Mouse (Mus musculus): ENCODE results near the gene Rabl6. TPM values are rescaled to one million over a fixed set of nuclear protein-coding genes. Genes with fewer than 3 reads are reported as not detected.
A peak's percentile ranks its signal among the peaks of the same experiment; 100 is the strongest.

Gene Rabl6
- total RNA-seq (2012; rRNA removed) (52.0 and 55.7 TPM in 2 replicates), total RNA-seq (2014; rRNA removed) (32.2 and 34.6 TPM in 2 replicates), polyA plus RNA-seq (2012; ENCODE audit: insufficient read length, low read depth) (62.0 and 72.9 TPM in 2 replicates)

DNA sequence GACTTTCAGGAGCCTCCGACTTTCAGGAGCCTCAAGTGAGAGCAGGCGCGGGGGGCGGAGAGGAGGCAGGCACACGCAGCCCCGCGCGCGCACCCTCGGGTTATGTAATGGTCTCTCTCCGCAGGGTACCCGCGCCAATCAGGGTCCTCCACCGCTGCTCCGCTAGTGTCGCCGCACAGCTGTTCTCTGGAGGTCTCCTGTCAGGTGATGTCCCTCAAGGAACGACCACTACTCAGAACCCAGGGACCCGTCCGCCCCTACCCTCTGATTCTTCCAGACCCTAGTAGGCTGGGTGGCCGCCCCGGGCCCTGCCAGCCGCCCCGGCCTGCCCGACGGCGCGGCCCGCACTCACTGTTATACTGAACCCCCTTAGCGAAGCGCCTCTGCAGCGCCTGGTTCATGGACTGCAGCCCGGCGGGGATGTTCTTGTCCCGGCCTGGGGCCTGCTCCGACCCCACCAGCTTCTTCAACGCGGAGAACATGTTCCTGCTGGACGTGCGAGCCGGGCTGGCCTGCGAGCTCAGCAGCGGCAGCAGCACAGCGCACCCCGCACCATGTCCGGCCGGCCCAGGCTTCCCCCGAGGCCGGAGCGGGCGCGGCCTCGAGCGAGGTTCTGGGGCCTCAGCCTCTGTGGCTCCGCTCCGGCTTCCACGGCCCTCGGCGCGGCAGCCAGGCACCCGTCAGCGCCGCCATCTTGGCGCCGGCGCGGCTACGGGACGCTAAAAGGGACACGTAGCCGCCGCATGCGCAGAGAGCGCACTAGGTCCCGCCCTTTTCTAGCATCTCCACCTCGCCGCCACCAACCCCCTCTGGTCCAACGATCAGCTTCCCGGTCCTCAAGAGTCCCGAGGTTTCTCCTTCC, at the start of gene Rabl6:
Gene Rabl6, minus strand, starts transcription at position 761 of the 862 bp plus-strand sequence.
- in situ Hi-C loops (cut with MboI; ENCODE audit: low pct_ligation_motif_present, low pct_unique_long_range_greater_than_20kb, low sequenced_read_pairs): no loop called here
- H3K79me2 ChIP-seq (replicated peaks; ENCODE audit: control insufficient read depth, extremely low read depth, insufficient read depth, poor library complexity, severe bottlenecking): peaks cover 17% of the 10 kb centered on the region
- DNase-seq (ENCODE audit: extremely low read depth): peak; percentile 86
- peaks cover 5 to 21% of the 10 kb centered on the region in 2 experiments for H3K4me1 ChIP-seq (ENCODE audit: control insufficient read depth in 1 of 2, insufficient read depth in 2 of 2)
- no peaks in the 10 kb centered on the region for H3K27me3 ChIP-seq (replicated peaks)
- dilution Hi-C loops (cut with MboI; ENCODE audit: extremely low pct_ligation_motif_present, extremely low pct_unique_long_range_greater_than_20kb, low sequenced_read_pairs): no loop called here
- peak within 1 kb of the TSS; percentile 77 to 99 (median 83) for H3K4me3 ChIP-seq (replicated peaks in 1 of 3; ENCODE audit: low read depth in 2 of 3, low read length in 2 of 3, poor library complexity in 1 of 3)
- H3K9ac ChIP-seq (ENCODE audit: insufficient read depth, low read depth): peak within 1 kb of the TSS; percentile 65
- H3K4me2 ChIP-seq (ENCODE audit: insufficient read depth, low read depth, poor library complexity, severe bottlenecking): peak within 1 kb of the TSS; percentile 86
- H3K9me3 ChIP-seq (replicated peaks; ENCODE audit: low read length): no peaks in the 10 kb centered on the region
- H3K36me3 ChIP-seq (replicated peaks in 1 of 2; ENCODE audit: control insufficient read depth in 1 of 2, insufficient read depth in 1 of 2, low read length in 1 of 2): peaks cover under 1 to 24% of the 10 kb centered on the region in 2 experiments
- no peak within 1 kb of the TSS; the same call in 1 of the 2 replicates for H3K27ac ChIP-seq (ENCODE audit: insufficient read depth, low read depth)
- TF ChIP-seq ETS1 (conservative IDR thresholded peaks at IDR 0.05; ENCODE audit: low read depth, low read length): no peak
- TF ChIP-seq BHLHE40 (IDR thresholded peaks at IDR 0.05; ENCODE audit: low read depth, low read length): 0 out of 2 replicates have a peak, but pooled peaks have one; percentile 12
- no peak for TF ChIP-seq USF1 (IDR thresholded peaks at IDR 0.05; ENCODE audit: low read depth, low read length)
- TF ChIP-seq EP300 (IDR thresholded peaks at IDR 0.05; ENCODE audit: low read length): no peak
- peak; percentile 88 for TF ChIP-seq HCFC1 (IDR thresholded peaks at IDR 0.05; ENCODE audit: low read depth, low read length)
- no peak for TF ChIP-seq USF2 (conservative IDR thresholded peaks at IDR 0.05; ENCODE audit: low read depth, low read length)
- peak; percentile 15; the same call in 1 of the 2 replicates for TF ChIP-seq GABPA (IDR thresholded peaks at IDR 0.05; ENCODE audit: insufficient replicate concordance, low read depth, low read length)
- TF ChIP-seq MYC (IDR thresholded peaks at IDR 0.05; ENCODE audit: low read depth, low read length): no peak
- peak; percentile 85 for TF ChIP-seq KAT2A (IDR thresholded peaks at IDR 0.05; ENCODE audit: insufficient replicate concordance, low read length)
- no peak for TF ChIP-seq ZC3H11A (IDR thresholded peaks at IDR 0.05; ENCODE audit: low read depth, low read length)
- TF ChIP-seq SIN3A (IDR thresholded peaks at IDR 0.05; ENCODE audit: low read length): peak; percentile 74
- peak; percentile 76 for TF ChIP-seq IRF4 (IDR thresholded peaks at IDR 0.05; ENCODE audit: low read depth, low read length)
- peak; percentile 95 for TF ChIP-seq NELFE (IDR thresholded peaks at IDR 0.05; ENCODE audit: low read depth, low read length)
- no peak for TF ChIP-seq ZKSCAN1 (IDR thresholded peaks at IDR 0.05; ENCODE audit: borderline replicate concordance, low read depth, low read length)
- TF ChIP-seq MAZ (IDR thresholded peaks at IDR 0.05; ENCODE audit: low read depth, low read length): no peak; the same call in 1 of the 2 replicates
- TF ChIP-seq CHD2 (IDR thresholded peaks at IDR 0.05; ENCODE audit: low read length): peak; percentile 53; the same call in 1 of the 2 replicates
- peak; percentile 36; the same call in 1 of the 2 replicates for TF ChIP-seq UBTF (IDR thresholded peaks at IDR 0.05; ENCODE audit: low read depth, low read length)
- TF ChIP-seq MEF2A (IDR thresholded peaks at IDR 0.05; ENCODE audit: borderline replicate concordance, low read depth, low read length): peak; percentile 78
- TF ChIP-seq NRF1 (IDR thresholded peaks at IDR 0.05; ENCODE audit: low read depth, low read length): peak; percentile 95
- peak; percentile 72; the same call in 1 of the 2 replicates for TF ChIP-seq POLR2AphosphoS2 (IDR thresholded peaks at IDR 0.05; ENCODE audit: low read depth, low read length)
- peak; percentile 91 for TF ChIP-seq POLR2A (IDR thresholded peaks at IDR 0.05; ENCODE audit: low read depth, low read length)
- TF ChIP-seq RCOR1 (conservative IDR thresholded peaks at IDR 0.05; ENCODE audit: low read depth, low read length): peak; percentile 39; the same call in 1 of the 2 replicates
- no peak for TF ChIP-seq ZNF384 (IDR thresholded peaks at IDR 0.05; ENCODE audit: low read depth, low read length)
- peak; percentile 89 for TF ChIP-seq ZMIZ1 (IDR thresholded peaks at IDR 0.05; ENCODE audit: low read depth, low read length)
- no peak for TF ChIP-seq RAD21 (IDR thresholded peaks at IDR 0.05; ENCODE audit: low read depth, low read length)
- no peak; the same call in 1 of the 2 replicates for TF ChIP-seq CHD1 (IDR thresholded peaks at IDR 0.05; ENCODE audit: low read depth, low read length)
- TF ChIP-seq SMC3 (IDR thresholded peaks at IDR 0.05; ENCODE audit: low read depth, low read length): no peak
- TF ChIP-seq TCF12 (IDR thresholded peaks at IDR 0.05; ENCODE audit: low read depth, low read length): peak; percentile 96
- peak; percentile 96 for TF ChIP-seq MAX (IDR thresholded peaks at IDR 0.05; ENCODE audit: low read length)
- TF ChIP-seq CTCF (conservative IDR thresholded peaks at IDR 0.05 in 1 of 2, IDR thresholded peaks at IDR 0.05 in 1 of 2; ENCODE audit: low read depth in 2 of 2, low read length in 2 of 2): no peak
- TF ChIP-seq TBP (conservative IDR thresholded peaks at IDR 0.05; ENCODE audit: low read depth, low read length): peak; percentile 61; the same call in 1 of the 2 replicates
- no peak for TF ChIP-seq PAX5 (IDR thresholded peaks at IDR 0.05; ENCODE audit: low read length)
- peak; percentile 54; the same call in 1 of the 2 replicates for TF ChIP-seq E2F4 (IDR thresholded peaks at IDR 0.05; ENCODE audit: insufficient replicate concordance, low read depth, low read length)
- no peak for TF ChIP-seq JUND (conservative IDR thresholded peaks at IDR 0.05; ENCODE audit: low read depth, low read length)
- TF ChIP-seq MAFK (IDR thresholded peaks at IDR 0.05; ENCODE audit: insufficient replicate concordance, low read length): 0 out of 2 replicates have a peak, but pooled peaks have one; percentile 18
- peak; percentile 50; the same call in 1 of the 2 replicates for TF ChIP-seq ELF1 (IDR thresholded peaks at IDR 0.05; ENCODE audit: low read depth, low read length)
- peak; percentile 76; the same call in 1 of the 2 replicates for TF ChIP-seq MXI1 (IDR thresholded peaks at IDR 0.05; ENCODE audit: low read depth, low read length)

Data from CH12.LX (cell line).